Mouse (Mus musculus) small intestine, adult 10 weeks (tissue): ENCODE measurements around the gene Fbxo10. TPM values are rescaled to one million over a fixed set of nuclear protein-coding genes. Genes with fewer than 3 reads are reported as not detected.

Source experiments
- polyA plus RNA-seq: library from polyadenylated mRNA; stranded (reverse); fragments of 350-450 nt; fragmentation: Illumina TruSeq; extraction: RNeasy Lipid Tissue Mini Kit (QIAGEN cat#74804); gene quantifications from one replicate; pipeline ENCODE4 v1.2.3, GENCODE M21; 2014; ENCODE audit warnings: low replicate concordance

The Fbxo10 gene
- 0.15 TPM for polyA plus RNA-seq

GRCm38 (mm10) chr4:45084021-45084894 lies at the start of gene Fbxo10:
Gene Fbxo10, minus strand, starts transcription at chr4:45084604.

GRCm38 (mm10) chr4:45107601-45108277 lies 23.3 kb upstream of the Fbxo10 start, which contains the start of gene Tomm5:
Gene Tomm5, minus strand, starts transcription at chr4:45108114.

GRCm38 (mm10) chr4:45018452-45018980 lies 65.9 kb downstream of the Fbxo10 start, which contains the start of gene Polr1e:
Gene Polr1e, plus strand, starts transcription at chr4:45018583.

DNA sequence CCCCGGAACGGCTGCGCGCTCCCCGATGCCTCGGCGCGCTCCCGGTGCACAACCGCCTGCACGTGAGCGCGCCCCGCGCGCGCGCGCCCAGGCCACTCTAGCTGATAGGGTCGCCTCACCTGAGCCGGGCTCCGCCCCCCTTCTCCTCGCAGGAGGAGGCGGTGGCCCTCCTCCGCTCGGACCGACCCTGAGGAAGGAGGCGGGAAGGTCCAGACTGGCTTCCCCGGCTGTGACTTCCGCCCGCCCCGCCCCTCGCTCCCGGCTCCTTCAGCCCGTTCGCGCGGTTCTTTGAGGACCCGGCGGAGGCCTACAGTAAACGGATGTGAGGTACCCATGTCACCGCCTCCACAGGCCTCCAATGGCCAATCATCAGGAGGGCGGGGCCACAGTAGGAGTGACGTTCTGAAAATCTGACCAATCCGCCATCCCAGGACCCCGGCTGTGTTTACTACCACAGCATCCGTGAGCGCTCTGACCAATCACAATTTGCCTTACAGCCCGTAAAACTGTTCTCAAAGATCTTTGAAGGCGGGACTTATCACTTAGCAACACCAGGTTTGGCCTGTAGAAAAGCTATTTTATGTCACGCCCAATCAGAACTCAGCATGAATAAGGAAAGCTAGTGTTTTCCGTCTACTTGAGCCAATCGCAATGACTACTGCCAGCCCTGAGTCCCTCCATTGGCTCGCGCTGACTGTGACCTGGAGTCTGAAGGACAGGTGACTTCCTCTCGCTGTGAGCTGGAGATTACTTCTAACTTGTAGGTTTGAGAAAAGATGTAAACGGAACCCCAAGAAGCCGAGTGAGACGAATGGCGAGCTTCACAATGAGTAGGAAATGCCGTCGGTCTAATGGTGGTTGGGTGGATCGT lies 72.1 kb downstream of the Fbxo10 start, which contains the start of gene Zbtb5:
Gene Zbtb5 (minus strand): TSS at position 308 of the 871 bp plus-strand sequence.

Other genes with a start within 250 kb of the Fbxo10 start
- not detected for gene Grhpr, start 103.2 kb downstream of the Fbxo10 start, polyA plus RNA-seq
- 3.6 TPM for gene Zbtb5, start 72.2 kb downstream of the Fbxo10 start, polyA plus RNA-seq
- gene Polr1e, start 66.0 kb downstream of the Fbxo10 start, polyA plus RNA-seq, result 3.7 TPM
- 107 TPM for gene Tomm5, start 23.5 kb upstream of the Fbxo10 start, polyA plus RNA-seq
- not detected for gene Frmpd1, start 100.3 kb upstream of the Fbxo10 start, polyA plus RNA-seq
- 8.7 TPM for gene Trmt10b, start 212.5 kb upstream of the Fbxo10 start, polyA plus RNA-seq